Mouse (Mus musculus) brain, embryonic 14.5 days (tissue): ENCODE measurements at regions not wholly inside any gene's neighbourhood (a gene's known extent, or its start where the extent isn't known, plus 50 kb on each side); places are given as distances from the start of the nearest gene placed in this dataset.

Experiments
- CTCF ChIP-seq: fragments of 200-500 bp; IDR thresholded peaks from 2 replicates; pipeline ENCODE4 v1.5.1; 2012; ENCODE audit warnings: inconsistent platforms, mild to moderate bottlenecking, moderate library complexity, borderline replicate concordance; ENCODE audit not compliant: insufficient read depth, insufficient read length; ENCODE audit errors: extremely low read depth
- POLR2A ChIP-seq: fragments of 200-500 bp; IDR thresholded peaks from 2 replicates; pipeline ENCODE4 v1.6.1; 2012; ENCODE audit warnings: mild to moderate bottlenecking, inconsistent platforms, borderline replicate concordance; ENCODE audit not compliant: poor library complexity, insufficient read depth, insufficient read length, severe bottlenecking; ENCODE audit errors: extremely low read depth

DNA sequence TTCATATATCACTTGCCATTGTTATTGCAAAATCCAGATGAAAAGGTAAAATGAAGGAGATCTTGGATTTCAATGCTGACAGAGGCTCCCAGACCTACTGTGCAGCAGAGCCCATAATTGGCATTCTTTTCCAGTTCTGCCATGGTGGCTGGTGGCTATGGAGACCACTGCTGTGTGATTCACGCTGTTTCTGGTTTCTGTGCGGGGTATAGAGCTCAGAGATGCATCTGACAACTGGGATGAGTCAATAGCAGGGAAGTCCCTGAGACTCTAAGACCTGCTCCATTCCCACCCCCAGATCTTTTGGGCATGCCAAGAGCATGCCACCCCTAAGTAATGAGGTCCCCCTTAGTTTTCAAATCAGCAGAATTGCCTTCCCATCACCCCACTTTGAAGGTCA is 120.7 kb upstream of the Rbbp6 start:
- TF ChIP-seq CTCF (no peak), POLR2A (no peak)
